Mouse (Mus musculus): Measurements from ENCODE around the gene Zfp91.

Zfp91 gene

DNA sequence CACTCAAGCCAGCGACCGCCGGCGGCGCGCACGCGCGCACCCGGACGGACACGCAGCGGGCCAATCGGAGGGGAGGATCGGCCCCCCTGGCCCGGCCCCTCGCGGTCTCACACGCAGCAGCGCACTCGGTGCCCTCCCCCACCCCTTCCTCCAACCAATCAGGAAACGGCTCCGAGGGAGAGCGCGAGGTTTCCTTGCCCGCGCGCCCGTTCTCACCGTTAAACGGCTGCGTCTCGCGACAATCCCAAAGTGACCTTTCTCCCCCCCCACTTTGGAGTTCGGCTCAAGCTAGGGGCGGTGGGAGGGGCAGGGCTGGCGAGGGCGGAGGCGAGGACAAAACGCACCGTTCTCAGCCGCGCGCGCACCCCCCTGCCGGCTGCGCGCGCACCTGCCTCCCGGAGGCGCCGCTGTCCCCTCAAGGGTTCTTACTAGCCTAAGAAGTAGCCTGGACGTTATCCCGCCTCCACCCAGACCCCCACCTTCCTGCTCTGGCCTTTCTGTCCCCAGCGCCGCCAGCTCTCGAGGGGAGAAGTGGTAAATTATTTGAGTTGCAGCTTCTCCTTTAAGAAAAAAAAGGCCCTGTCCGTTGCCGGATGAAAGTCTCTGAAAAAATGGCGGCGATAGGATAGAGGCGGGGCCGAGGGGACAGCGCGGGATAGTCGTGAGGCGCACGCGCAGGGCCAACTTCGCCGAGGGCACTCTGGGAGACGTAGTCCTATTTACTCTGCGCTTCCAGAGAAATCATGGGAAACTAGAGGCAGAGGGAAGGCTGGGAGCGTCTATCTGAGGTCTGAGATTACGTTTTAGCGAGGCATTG lies at the start of gene Zfp91, which contains the start of gene Lpxn:
Zfp91 (minus strand) TSS at position 616 of the 817 bp plus-strand sequence.
Lpxn (plus strand) TSS at position 683 of the 817 bp plus-strand sequence.
- in situ Hi-C loops (cut with MboI, MseI), result no loop called here

DNA sequence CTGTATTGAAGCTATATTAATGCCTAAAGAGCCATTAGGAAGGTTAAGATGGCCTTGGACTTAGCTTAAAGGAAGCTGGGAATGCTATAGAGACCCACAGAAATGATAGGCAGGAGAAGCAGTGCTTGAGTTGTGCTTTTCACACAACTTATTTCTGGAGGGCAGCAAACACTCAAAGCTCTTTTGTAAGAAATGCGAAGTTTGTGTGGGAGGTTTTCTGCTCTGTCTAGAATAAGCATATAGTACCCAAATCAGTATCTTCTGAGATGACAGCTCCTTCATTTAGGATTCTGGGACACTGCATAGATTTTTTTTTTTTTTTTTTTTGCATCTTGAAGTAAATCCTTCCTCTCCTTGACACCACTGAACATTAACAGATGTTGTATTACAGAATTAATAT lies 42.6 kb upstream of the Zfp91 start:
- in situ Hi-C loops (cut with MboI, MseI), result no loop called here

DNA sequence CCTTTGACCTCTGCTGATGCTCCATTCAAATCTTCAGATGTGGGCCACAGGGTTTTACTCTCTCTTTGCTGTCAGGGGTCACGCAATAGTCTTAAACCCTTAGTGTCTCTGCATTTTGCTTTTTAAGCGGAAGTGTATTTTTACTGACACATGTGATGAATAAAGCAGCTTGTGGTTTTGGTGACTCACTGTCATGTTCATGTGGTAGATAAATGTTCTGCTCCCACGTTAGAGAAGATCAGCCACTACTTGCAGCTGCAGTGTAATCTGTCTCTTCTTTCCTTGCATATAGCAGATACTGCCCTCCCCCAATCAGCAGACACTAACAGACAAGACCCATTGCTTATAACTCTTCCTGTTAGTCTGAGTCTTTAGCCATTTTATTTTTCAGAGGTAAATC lies 37.7 kb upstream of the Zfp91 start:
- in situ Hi-C loops (cut with MboI, MseI), result no loop called here

GRCm38 (mm10) chr19:12831559-12831958 lies 35.6 kb upstream of the Zfp91 start:
- in situ Hi-C loops (cut with MboI, MseI), result no loop called here

DNA sequence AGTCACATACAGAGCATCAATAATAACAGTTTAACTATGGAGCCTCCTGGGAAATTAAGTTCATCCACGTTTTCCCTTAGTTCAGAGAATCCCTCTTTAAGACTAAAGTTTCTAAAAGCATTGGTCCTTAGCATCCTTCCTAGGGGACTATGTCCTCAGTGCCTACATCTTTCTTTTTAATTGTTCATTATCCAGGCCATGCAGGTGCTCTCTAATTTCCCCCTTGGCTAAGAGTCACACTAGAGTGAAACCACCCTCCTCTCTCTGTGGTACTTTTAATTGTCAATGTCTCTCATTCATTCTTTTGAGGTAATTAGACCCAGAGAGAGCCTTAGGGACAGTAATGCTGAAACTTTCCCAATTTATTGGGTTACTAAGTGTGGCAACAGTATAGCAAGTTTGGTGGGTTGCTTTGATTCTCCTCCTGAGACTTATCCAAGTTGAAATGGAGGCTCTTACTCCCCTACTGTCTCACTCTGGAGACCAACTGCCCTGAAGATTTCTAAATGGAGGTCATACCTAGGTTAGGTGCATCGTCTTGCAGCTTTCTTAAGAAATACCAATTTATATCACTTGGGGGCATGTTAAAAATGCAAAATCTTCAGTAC lies 35.0 kb upstream of the Zfp91 start:
- in situ Hi-C loops (cut with MboI, MseI), result no loop called here

DNA sequence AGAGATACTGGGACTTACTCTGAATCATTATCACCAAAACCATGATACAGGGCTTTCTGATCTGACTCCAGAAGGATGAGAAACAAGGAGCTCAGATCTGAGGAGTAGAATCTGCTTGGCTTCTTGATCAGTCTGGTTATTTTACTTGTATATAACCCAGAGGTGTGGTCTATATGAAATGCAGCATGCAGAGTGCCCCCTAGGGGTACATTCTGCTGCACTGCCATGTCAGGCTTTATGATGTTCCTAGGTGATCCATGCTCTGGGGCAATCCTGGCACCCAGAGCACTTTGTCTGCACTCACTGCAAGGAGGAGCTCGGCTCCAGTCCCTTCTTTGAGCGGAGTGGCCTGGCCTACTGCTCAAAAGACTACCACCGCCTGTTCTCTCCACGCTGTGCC lies 28.6 kb upstream of the Zfp91 start:
- in situ Hi-C loops (cut with MboI, MseI), result loop anchor here in 1 of 2 experiments (10.0 kb wide), 1 partner anchor 230 kb away; the partner anchor contains the start of gene Gm4952

GRCm38 (mm10) chr19:12820383-12820782 lies 24.5 kb upstream of the Zfp91 start:
- in situ Hi-C loops (cut with MboI, MseI), result loop anchor here in 1 of 2 experiments (10.0 kb wide), 1 partner anchor 226 kb away; the partner anchor contains the start of gene Gm4952

DNA sequence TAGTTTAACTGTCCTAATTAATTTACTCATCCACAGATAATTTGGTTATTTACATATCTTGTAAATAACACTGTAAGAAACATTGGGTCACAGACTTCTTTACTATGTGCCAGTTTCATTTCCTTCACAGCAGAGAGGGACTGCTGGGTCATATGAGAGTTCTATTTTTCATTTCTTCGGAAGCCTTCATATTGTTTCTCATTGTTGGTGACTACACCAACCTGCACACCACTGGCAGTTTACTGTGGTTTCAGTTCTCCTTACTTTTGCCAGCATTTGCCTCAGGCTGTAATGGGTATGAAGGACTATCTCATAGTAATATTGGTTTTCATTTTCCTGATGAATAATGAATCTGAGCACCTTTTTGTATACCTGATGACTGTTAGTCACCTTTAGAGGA lies 22.6 kb upstream of the Zfp91 start:
- in situ Hi-C loops (cut with MboI, MseI), result loop anchor here in 1 of 2 experiments (5.0 kb wide), 1 partner anchor 46 kb away; no protein-coding TSS in a partner anchor

DNA sequence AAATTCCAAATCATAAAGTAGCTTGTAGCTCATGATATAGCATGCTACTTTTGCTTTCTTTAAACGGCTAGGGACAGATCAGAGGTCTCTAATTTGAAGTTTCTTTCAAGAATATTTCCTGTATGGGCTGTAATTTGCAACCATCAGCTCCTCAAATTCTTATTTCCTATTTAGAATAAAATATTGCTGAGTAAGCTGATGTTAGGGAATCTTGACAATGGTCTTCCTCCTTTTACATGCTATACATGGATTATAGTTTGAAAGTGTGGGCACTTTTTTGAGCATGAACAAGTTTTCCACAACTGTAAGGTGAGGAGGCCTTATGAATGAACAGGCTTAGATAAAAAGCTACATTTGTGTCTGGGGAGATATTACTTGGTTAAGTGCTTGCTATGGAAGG lies 18.0 kb upstream of the Zfp91 start:
- in situ Hi-C loops (cut with MboI, MseI), result loop anchor here in 1 of 2 experiments (5.0 kb wide), 1 partner anchor 42 kb away; no protein-coding TSS in a partner anchor

DNA sequence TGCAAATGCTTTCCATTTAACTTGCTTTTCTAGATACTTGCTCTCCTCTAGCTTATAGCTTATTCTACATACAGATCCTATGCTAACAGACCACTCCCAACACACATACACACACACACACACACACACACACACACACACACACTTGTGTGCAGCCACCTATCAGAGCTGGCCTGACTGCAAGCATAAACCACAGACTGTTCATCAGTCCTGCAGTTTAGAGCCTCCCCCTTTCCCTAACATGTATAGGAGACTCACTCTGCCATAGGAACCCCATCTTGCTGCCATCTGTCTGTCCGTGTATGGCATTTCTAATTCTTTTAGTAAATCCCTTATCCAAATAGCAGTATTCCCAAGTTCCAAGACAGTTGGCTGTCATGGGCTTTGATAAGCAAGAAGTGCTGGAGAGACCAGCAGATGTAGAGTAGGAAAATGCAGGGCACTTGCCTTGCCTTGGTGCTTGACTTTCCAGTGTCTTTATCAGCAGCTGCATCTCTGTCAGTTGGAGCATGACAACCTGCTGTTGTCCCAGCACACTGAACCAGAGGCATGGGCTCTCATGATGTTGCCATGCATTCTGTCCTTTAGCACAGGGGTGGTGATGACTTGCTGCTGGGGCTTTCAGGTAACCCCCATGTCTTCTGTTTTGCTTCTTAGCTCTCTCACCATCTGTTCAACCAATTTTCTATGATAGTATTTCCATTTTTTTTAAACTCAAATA lies 16.9 kb upstream of the Zfp91 start:
- in situ Hi-C loops (cut with MboI, MseI), result loop anchor here in 1 of 2 experiments (5.0 kb wide), 1 partner anchor 41 kb away; no protein-coding TSS in a partner anchor

GRCm38 (mm10) chr19:12806214-12806613 lies 10.3 kb upstream of the Zfp91 start:
- in situ Hi-C loops (cut with MboI, MseI), result loop anchor here in 1 of 2 experiments (10.0 kb wide), 2 partner anchors 231 to 801 kb away; no protein-coding TSS in a partner anchor

- in situ Hi-C loops (cut with MboI, MseI), result loop anchor here in 1 of 2 experiments (10.0 kb wide), 2 partner anchors 231 to 801 kb away; no protein-coding TSS in a partner anchor
Measured at GRCm38 (mm10) chr19:12805730-12806129, 9.8 kb upstream of the Zfp91 start.

GRCm38 (mm10) chr19:12804237-12804636 lies 8.3 kb upstream of the Zfp91 start:
- in situ Hi-C loops (cut with MboI, MseI), result loop anchor here (5.0 to 10.0 kb wide), 3 partner anchors 229 to 799 kb away; no protein-coding TSS in a partner anchor

- in situ Hi-C loops (cut with MboI, MseI), result loop anchor here (5.0 to 10.0 kb wide), 3 partner anchors 228 to 798 kb away; no protein-coding TSS in a partner anchor
Measured at GRCm38 (mm10) chr19:12802830-12803229, 6.9 kb upstream of the Zfp91 start.

- in situ Hi-C loops (cut with MboI, MseI), result loop anchor here (5.0 to 10.0 kb wide), 3 partner anchors 226 to 796 kb away; no protein-coding TSS in a partner anchor
Measured at GRCm38 (mm10) chr19:12801046-12801445, 5.1 kb upstream of the Zfp91 start.

GRCm38 (mm10) chr19:12800621-12801020 lies 4.7 kb upstream of the Zfp91 start:
- in situ Hi-C loops (cut with MboI, MseI), result loop anchor here (5.0 to 10.0 kb wide), 3 partner anchors 226 to 796 kb away; no protein-coding TSS in a partner anchor

DNA sequence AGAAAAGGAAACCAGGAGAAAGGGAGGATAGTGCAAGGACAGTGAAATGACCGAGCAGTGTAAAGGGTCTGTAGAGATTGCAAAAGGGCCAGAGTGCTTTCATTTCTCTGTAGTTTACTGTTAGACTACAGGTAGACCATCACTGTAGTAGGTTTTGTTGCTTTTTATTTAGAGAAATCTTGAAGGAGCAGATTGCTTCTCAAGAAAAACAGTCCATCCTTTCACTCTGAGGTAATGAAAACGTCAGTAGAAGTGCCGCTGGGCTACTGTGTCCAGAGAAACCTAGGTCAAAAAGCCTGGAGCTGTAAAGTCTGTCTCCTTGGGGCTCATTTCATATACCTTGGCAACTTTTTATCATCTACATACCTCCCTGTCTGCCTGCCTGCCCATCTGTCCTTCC lies 3.2 kb upstream of the Zfp91 start:
- in situ Hi-C loops (cut with MboI, MseI), result no loop called here

DNA sequence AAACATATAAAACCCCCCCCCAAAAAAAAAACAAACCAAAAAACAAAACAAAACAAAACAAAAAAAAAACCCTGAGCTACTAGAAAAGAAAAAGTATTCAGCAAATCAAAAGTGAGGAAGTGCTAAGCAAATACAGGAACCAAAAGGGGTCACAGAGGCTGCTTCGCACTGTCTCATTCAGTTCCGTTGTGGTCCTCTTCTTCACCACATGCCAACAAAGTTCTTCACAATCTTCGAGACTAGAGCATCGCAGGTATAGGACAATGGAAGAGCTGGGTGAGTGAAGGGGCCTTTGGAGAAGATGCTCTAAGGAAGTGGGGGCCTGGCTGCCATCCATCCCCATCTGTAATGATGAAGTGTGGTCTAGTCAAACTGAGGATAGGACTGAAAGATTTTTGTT lies 2.5 kb upstream of the Zfp91 start:
- in situ Hi-C loops (cut with MboI, MseI), result no loop called here

DNA sequence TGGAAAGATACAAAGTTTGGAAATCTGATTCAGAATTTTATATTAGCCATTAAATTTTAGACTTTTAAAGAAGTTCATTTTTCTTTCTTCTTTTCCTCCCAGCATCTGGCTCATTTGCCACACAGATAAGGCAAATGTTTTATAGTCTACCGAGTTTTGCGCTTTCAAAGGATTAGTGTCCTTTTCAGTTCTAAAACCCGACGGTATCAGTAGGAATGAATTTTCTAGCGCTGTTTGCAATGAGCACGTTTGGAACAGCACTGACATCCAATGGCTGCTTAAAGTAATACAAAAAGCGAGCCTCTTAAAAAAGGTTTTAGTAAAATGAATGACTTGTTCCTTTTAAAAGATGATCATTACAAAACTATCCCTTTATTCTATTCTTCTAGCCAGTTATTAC lies 1.1 kb upstream of the Zfp91 start:
- in situ Hi-C loops (cut with MboI, MseI), result no loop called here

GRCm38 (mm10) chr19:12796328-12796931 lies 504 bp upstream of the Zfp91 start:
- in situ Hi-C loops (cut with MboI, MseI), result no loop called here

- in situ Hi-C loops (cut with MboI, MseI), result no loop called here
Measured at GRCm38 (mm10) chr19:12795110-12795509, 816 bp downstream of the Zfp91 start.
